ENCODE assay signal across 9 mouse cellular contexts in the genomic region with DNA sequence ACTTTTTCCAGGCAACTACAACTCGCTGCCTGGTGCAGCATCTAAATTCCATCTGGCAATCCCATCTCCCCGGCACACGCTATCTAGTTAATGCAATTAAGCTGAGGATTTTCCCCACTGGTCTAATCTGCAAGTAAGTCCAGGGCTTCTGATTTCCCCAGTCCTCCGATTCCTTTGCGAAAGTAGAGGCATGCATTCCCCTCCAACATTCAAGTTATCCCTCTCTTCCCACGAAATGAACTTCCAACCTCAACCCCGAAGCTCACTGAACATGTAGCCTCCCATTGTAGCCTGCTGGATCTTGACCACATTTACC. TPM values are rescaled to one million over a fixed set of nuclear protein-coding genes. Genes with fewer than 3 reads are reported as not detected.
A peak's percentile ranks its signal among the peaks of the same experiment; 100 is the strongest.
DNase-seq lines count a peak whose midpoint lies in the region; ATAC-seq lines count a peak whose summit lies in the region.
"Had no signal": no experiment of that assay in that cellular context is flagged by ENCODE, and none has a peak within 500 bp of the region (broad histone marks: within the 10 kb centered on the region; RNA-seq: fewer than 3 reads in every experiment).

No protein-coding gene starts in this region.

- peak overlapping the region; percentile 61 for H3K4me3 ChIP-seq in lung, embryonic 16.5 days (ENCODE audit: low read length)
- peak overlapping the region; percentile 49 for H3K4me3 ChIP-seq in liver, embryonic 12.5 days
- peak overlapping the region; percentile 48 for H3K4me3 ChIP-seq in stomach, embryonic 15.5 days (replicated peaks)

- peaks cover 29% of the 10 kb centered on the region for H3K4me1 ChIP-seq in lung, embryonic 16.5 days (replicated peaks; ENCODE audit: control insufficient read depth, insufficient read depth, low read length)
- peaks cover 25% of the 10 kb centered on the region for H3K4me1 ChIP-seq in liver, embryonic 12.5 days
- H3K4me1 ChIP-seq in stomach, embryonic 15.5 days = peaks cover 28% of the 10 kb centered on the region

- ATAC-seq in lung, embryonic 16.5 days (ENCODE audit: low read depth) = no peak
- ATAC-seq in liver, embryonic 12.5 days = no peak
- no peak for ATAC-seq in stomach, embryonic 15.5 days (ENCODE audit: insufficient read depth, low FRiP score, low read depth)
- ATAC-seq in activated CD4-positive, CD25-positive, alpha-beta regulatory T cell, adult 4 months = no peak

- peak; percentile 28 for DNase-seq in cerebellum, adult 8-10 months
- no peak for DNase-seq in cerebellum, postnatal 4 days (ENCODE audit: low spot score in 2 of 2)
- no peak for DNase-seq in lung, postnatal 4 days
- DNase-seq in urinary bladder, postnatal 4 days (ENCODE audit: low spot score in 2 of 2) = no peak

- H3K9ac ChIP-seq in lung, embryonic 16.5 days (ENCODE audit: low read length) = no peak overlapping the region
- no peak overlapping the region for H3K9ac ChIP-seq in liver, embryonic 12.5 days
- H3K9ac ChIP-seq in stomach, embryonic 15.5 days = no peak overlapping the region

- H3K27me3 ChIP-seq in lung, embryonic 16.5 days (ENCODE audit: control insufficient read depth, insufficient read depth, low read depth, low read length) = peaks cover 50% of the 10 kb centered on the region
- H3K27me3 ChIP-seq in liver, embryonic 12.5 days (replicated peaks) = peaks cover 63% of the 10 kb centered on the region
- peaks cover 52% of the 10 kb centered on the region for H3K27me3 ChIP-seq in stomach, embryonic 15.5 days (replicated peaks)

- 0% methylated on average over 7 of the region's 7 CpGs for WGBS in lung, embryonic 16.5 days
- WGBS in liver, embryonic 12.5 days (ENCODE audit: insufficient replicate concordance) = 5% methylated on average over 7 of the region's 7 CpGs
- under 1% methylated on average over 7 of the region's 7 CpGs for WGBS in stomach, embryonic 15.5 days

- H3K9me3 ChIP-seq in lung, embryonic 16.5 days (ENCODE audit: control insufficient read depth, low read length) = no peaks in the 10 kb centered on the region
- H3K9me3 ChIP-seq in liver, embryonic 12.5 days (replicated peaks) = no peaks in the 10 kb centered on the region
- no peaks in the 10 kb centered on the region for H3K9me3 ChIP-seq in stomach, embryonic 15.5 days

- H3K36me3 ChIP-seq in lung, embryonic 16.5 days (ENCODE audit: control insufficient read depth, insufficient read depth, low read length) = no peaks in the 10 kb centered on the region
- no peaks in the 10 kb centered on the region for H3K36me3 ChIP-seq in liver, embryonic 12.5 days
- no peaks in the 10 kb centered on the region for H3K36me3 ChIP-seq in stomach, embryonic 15.5 days

- peak overlapping the region; percentile 74 for H3K4me2 ChIP-seq in lung, embryonic 16.5 days (ENCODE audit: low read depth, low read length)
- peak overlapping the region; percentile 70 for H3K4me2 ChIP-seq in liver, embryonic 12.5 days
- H3K4me2 ChIP-seq in stomach, embryonic 15.5 days = peak overlapping the region; percentile 77

- no peak overlapping the region for H3K27ac ChIP-seq in lung, embryonic 16.5 days (ENCODE audit: low read length)
- H3K27ac ChIP-seq in liver, embryonic 12.5 days = no peak overlapping the region
- no peak overlapping the region for H3K27ac ChIP-seq in stomach, embryonic 15.5 days

RNA-seq across cellular contexts. Expression of a gene that starts 25.3 kb away (rescaled TPM):
- polyA plus RNA-seq in lung, embryonic 16.5 days (2015; fragmentation: Nextera tagmentation; extraction: Ambion mirVana) = 3.1 and 3.2 TPM in 2 replicates
- 0.33 and 0.69 TPM in 2 replicates for polyA plus RNA-seq in liver, embryonic 12.5 days (2016; fragmentation: Nextera tagmentation; extraction: Ambion mirVana)
- 5.4 and 5.6 TPM in 2 replicates for polyA plus RNA-seq in stomach, embryonic 15.5 days (2015; fragmentation: Nextera tagmentation; extraction: Ambion mirVana)
- under 1 TPM; 0.14 to 0.48 TPM for polyA plus RNA-seq in activated CD4-positive, CD25-positive, alpha-beta regulatory T cell, adult 4 months (2017; shearing (Covaris generic))
- polyA plus RNA-seq: spleen, adult 2 months had no signal
